Mouse (Mus musculus): ENCODE measurements around the gene Kank1.

GRCm38 (mm10) chr19:25405987-25406386 lies 169.2 kb downstream of the Kank1 start:
- no peak for TF ChIP-seq POLR2A (IDR thresholded peaks at IDR 0.05; ENCODE audit: borderline replicate concordance, extremely low read depth, insufficient read depth, insufficient read length, poor library complexity, severe bottlenecking)
- TF ChIP-seq CTCF (IDR thresholded peaks at IDR 0.05; ENCODE audit: borderline replicate concordance, extremely low read depth, insufficient read depth, insufficient read length): no peak

Measured in brain, embryonic 14.5 days (tissue).